Mouse (Mus musculus) cerebellum, adult 2 months (tissue): ENCODE measurements at regions not wholly inside any gene's neighbourhood (a gene's known extent, or its start where the extent isn't known, plus 50 kb on each side); places are given as distances from the start of the nearest gene placed in this dataset.

ENCODE experiments used
- CTCF ChIP-seq: fragments of 200-500 bp; IDR thresholded peaks from 2 replicates; pipeline ENCODE4 v1.5.1; 2011; ENCODE audit warnings: low read depth, mild to moderate bottlenecking, control low read depth, low read length, moderate library complexity, borderline replicate concordance; ENCODE audit not compliant: insufficient read depth
- POLR2A ChIP-seq: fragments of 200-500 bp; IDR thresholded peaks from 2 replicates; pipeline ENCODE4 v1.6.1; 2011; ENCODE audit warnings: low read length, control low read depth, borderline replicate concordance; ENCODE audit not compliant: insufficient read depth

DNA sequence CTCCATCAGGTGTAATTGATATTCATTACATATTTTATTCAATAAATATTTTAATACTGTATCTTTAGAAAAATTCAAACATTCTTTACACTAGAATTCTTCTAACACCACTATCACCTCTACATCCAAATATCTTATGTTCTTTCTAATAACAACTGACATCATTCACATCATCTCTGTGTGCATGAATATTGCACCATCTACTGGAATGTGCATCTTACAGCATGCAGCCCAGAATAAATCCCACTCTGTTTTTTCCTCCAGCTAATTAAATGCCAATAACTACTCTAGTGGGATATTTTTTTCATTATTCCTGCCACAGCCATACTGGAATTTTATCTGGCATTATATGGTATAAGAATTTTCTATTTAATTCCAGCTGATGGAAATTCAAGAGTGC lies 576.5 kb upstream of the Ndn start:
- TF ChIP-seq CTCF (no peak), POLR2A (no peak)
